Mouse (Mus musculus) embryonic stem cell, embryonic (primary cell): ENCODE results near the gene E330014E10Rik.
"Not testable (repeated sequence)": the region's sequence is repeated elsewhere in the genome, so short reads cannot be mapped to it uniquely, and the experiment has no call there.

Experiments used
- CTCF ChIA-PET, 4 experiments: fragments of 300-600 bp in 2 of 4; fragments of 350-600 bp in 2 of 4; sonication (Branson Sonifier 250); formaldehyde crosslinking; loops; one replicate each; lab custom pipeline; 2022; ENCODE audit warnings: inconsistent platforms in 2 of 4; lab: Charles Lee
- POLR2A ChIA-PET, 4 experiments: fragments of 300-600 bp in 2 of 4; fragments of 350-600 bp in 2 of 4; sonication (Branson Sonifier 250); formaldehyde crosslinking; loops; one replicate each; lab custom pipeline; 2022; ENCODE audit warnings: antibody characterized with exemption in 4 of 4, inconsistent platforms in 1 of 4; lab: Charles Lee

The E330014E10Rik gene

DNA sequence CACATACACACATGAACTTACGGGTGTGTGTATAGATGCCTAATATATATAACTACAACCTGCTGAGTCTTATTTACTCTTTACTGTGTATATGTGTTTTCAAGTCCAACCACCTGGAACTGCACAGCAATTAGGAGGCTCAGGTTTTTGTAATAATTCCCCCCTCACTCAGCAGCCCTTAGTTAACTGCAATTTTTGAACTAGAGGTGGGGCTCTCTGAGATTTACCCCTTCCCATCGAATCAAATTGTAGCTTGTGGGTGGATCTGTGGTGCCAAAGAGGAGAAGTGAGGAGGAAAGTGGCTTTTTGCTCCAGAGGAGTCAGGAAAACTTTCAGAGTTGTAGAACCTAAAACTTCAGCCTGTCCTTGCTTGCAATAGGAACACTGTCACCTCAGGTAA lies at the start of gene E330014E10Rik:
Gene E330014E10Rik, plus strand, starts transcription at position 301 of the 400 bp plus-strand sequence.
- POLR2A ChIA-PET, CTCF ChIA-PET: not testable (repeated sequence)

GRCm38 (mm10) chr5:95736073-95736472 lies 39.7 kb upstream of the E330014E10Rik start, which contains the start of gene Gm7978:
Gm7978 (minus strand) TSS chr5:95736173.
- POLR2A ChIA-PET, CTCF ChIA-PET: not testable (repeated sequence)

DNA sequence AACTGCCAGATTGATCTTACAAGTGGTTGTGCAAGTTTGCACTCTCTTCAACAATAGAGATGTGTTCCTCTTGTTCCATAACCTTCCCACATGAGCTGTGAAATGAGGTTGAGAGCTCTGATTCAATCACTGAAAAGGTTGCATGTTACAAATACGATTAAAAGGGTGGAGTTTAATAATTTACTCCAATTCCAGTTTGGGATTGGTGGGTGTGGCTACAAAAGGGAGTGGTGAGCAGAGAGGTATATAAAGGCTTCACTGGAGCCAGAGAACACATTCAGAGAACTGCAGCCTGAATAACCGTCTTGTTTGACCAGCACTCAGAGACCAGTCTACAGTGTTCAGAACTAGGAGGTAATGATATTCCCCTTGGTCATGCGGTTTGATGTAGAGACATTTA lies 34.1 kb upstream of the E330014E10Rik start, which contains the start of gene Gm7982:
Gene Gm7982, plus strand, starts transcription at position 301 of the 400 bp plus-strand sequence.
- CTCF ChIA-PET, POLR2A ChIA-PET: not testable (repeated sequence)

GRCm38 (mm10) chr5:95810841-95811240 lies 35.1 kb downstream of the E330014E10Rik start:
- POLR2A ChIA-PET, CTCF ChIA-PET: not testable (repeated sequence)

DNA sequence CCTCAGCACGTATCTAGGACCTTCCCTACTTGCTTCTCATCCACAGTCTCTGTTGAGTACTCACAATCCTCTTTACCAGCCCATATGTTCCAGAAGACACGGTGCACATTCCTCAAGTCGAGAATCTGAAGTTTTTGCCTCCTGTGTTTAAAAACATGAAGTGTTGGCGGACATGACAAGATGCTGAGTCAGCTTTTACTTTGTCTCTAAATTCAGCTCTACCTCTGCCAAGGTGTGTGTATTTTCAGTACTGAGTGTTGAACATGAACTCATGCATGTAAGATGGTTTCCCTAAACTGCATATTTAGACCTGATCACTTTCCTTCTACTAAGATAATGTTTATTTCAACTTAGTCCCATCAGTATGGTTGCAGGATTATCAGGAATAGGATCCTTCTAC lies 60.8 kb downstream of the E330014E10Rik start:
- CTCF ChIA-PET, result no interaction called here
- POLR2A ChIA-PET, result no interaction called here

DNA sequence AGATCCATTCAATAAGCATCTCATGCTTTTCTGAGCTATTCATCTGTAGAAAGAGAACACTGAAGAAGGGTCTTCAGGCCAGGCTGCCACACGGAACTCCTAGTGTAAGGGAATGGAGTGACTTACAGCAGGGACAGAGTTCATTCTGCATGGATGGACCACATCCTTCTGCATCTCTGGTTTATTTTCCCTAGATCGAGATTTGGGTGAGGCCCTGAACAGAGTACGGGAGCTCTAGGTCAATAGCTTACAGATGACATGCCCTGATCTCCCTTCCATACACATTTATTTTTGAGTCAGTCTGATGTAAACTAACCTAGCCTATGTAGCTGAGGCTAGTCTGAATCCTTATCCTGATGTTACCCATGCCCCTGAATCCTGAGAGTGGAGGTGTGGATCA lies 78.2 kb downstream of the E330014E10Rik start:
- ChIA-PET CTCF (no interaction called here), POLR2A (no interaction called here)
